8 mouse cellular contexts compared by ENCODE assay signal in genomic region chr4:133451536-133451935, GRCm38 (mm10). TPM values are rescaled to one million over a fixed set of nuclear protein-coding genes. Genes with fewer than 3 reads are reported as not detected.
DNase-seq lines count a peak whose midpoint lies in the region; ATAC-seq and TF ChIP-seq lines count a peak whose summit lies in the region.

No protein-coding gene starts in this region.

- TF ChIP-seq POLR2A in limb, embryonic 14.5 days (IDR thresholded peaks at IDR 0.05; ENCODE audit: borderline replicate concordance, extremely low read depth, insufficient read depth, insufficient read length) = no peak

- no peak overlapping the region for H3K9ac ChIP-seq in midbrain, embryonic 16.5 days (ENCODE audit: low read depth, low read length)
- H3K9ac ChIP-seq in limb, embryonic 14.5 days (ENCODE audit: low read depth, low read length, severe bottlenecking) = no peak overlapping the region

- peak; percentile 81 for DNase-seq in midbrain, embryonic 10.5 days (ENCODE audit: low spot score)
- peak; percentile 54 for DNase-seq in c-Kit-negative CD71-positive TER-119-positive erythroid progenitor cells, embryonic 14.5 days (ENCODE audit: low read depth, low spot score)
- DNase-seq in forelimb bud, embryonic 11.5 days (ENCODE audit: low read depth, low spot score) = peak; percentile 85
- peak; percentile 57 to 87 for DNase-seq in kidney, adult 8-10 months
- peak; percentile 87 for DNase-seq in limb, embryonic 14.5 days (ENCODE audit: low spot score)
- peak; percentile 82 for DNase-seq in ovary, postnatal 36 days (ENCODE audit: low spot score)
- peak; percentile 87 for DNase-seq in thymus, postnatal 14 days

- H3K36me3 ChIP-seq in midbrain, embryonic 10.5 days = no peaks in the 10 kb centered on the region
- no peaks in the 10 kb centered on the region for H3K36me3 ChIP-seq in midbrain, embryonic 16.5 days (ENCODE audit: control insufficient read depth, insufficient read depth, low read length)
- H3K36me3 ChIP-seq in limb, embryonic 14.5 days (ENCODE audit: control insufficient read depth, insufficient read depth, low read length) = no peaks in the 10 kb centered on the region

- no peak overlapping the region for H3K27ac ChIP-seq in midbrain, embryonic 10.5 days (replicated peaks)
- H3K27ac ChIP-seq in midbrain, embryonic 16.5 days (ENCODE audit: low read length) = no peak overlapping the region
- H3K27ac ChIP-seq in limb, embryonic 14.5 days (replicated peaks; ENCODE audit: low read depth, low read length) = no peak overlapping the region

- ATAC-seq in midbrain, embryonic 16.5 days = no peak
- no peak for ATAC-seq in limb, embryonic 14.5 days (ENCODE audit: low FRiP score, low read depth)

- H3K9me3 ChIP-seq in midbrain, embryonic 10.5 days (replicated peaks) = no peaks in the 10 kb centered on the region
- no peaks in the 10 kb centered on the region for H3K9me3 ChIP-seq in midbrain, embryonic 16.5 days (replicated peaks; ENCODE audit: control insufficient read depth, low read length, poor library complexity, severe bottlenecking)
- H3K9me3 ChIP-seq in limb, embryonic 14.5 days (ENCODE audit: control insufficient read depth, low read length) = no peaks in the 10 kb centered on the region

- H3K27me3 ChIP-seq in midbrain, embryonic 10.5 days (ENCODE audit: low read depth, poor library complexity, severe bottlenecking) = peaks cover 9% of the 10 kb centered on the region; the same call in 1 of the 2 replicates
- no peaks in the 10 kb centered on the region for H3K27me3 ChIP-seq in midbrain, embryonic 16.5 days (ENCODE audit: control insufficient read depth, insufficient read depth, low read depth, low read length)
- H3K27me3 ChIP-seq in limb, embryonic 14.5 days (ENCODE audit: control insufficient read depth, insufficient read depth, low read length) = no peaks in the 10 kb centered on the region

- H3K4me1 ChIP-seq in midbrain, embryonic 10.5 days = peaks cover 11% of the 10 kb centered on the region
- no peaks in the 10 kb centered on the region for H3K4me1 ChIP-seq in midbrain, embryonic 16.5 days (ENCODE audit: control insufficient read depth, insufficient read depth, low read length)
- peaks cover 8% of the 10 kb centered on the region for H3K4me1 ChIP-seq in limb, embryonic 14.5 days (ENCODE audit: control insufficient read depth, insufficient read depth, low read length)

- H3K4me2 ChIP-seq in midbrain, embryonic 16.5 days (ENCODE audit: low read length) = no peak overlapping the region
- H3K4me2 ChIP-seq in limb, embryonic 14.5 days (replicated peaks; ENCODE audit: low read depth, low read length, severe bottlenecking) = no peak overlapping the region

- WGBS in midbrain, embryonic 10.5 days = 13% methylated on average over 10 of the region's 10 CpGs
- WGBS in midbrain, embryonic 16.5 days = 9% methylated on average over 10 of the region's 10 CpGs
- 10% methylated on average over 10 of the region's 10 CpGs for WGBS in limb, embryonic 14.5 days

- no peak overlapping the region for H3K4me3 ChIP-seq in midbrain, embryonic 10.5 days
- H3K4me3 ChIP-seq in midbrain, embryonic 16.5 days (ENCODE audit: low read depth, low read length) = no peak overlapping the region
- H3K4me3 ChIP-seq in limb, embryonic 14.5 days (replicated peaks; ENCODE audit: low read length) = no peak overlapping the region

RNA-seq across cellular contexts. Expression of gene Tent5b, which starts 28.4 kb away (rescaled TPM):
- 0.58 and 0.86 TPM in 2 replicates for polyA plus RNA-seq in midbrain, embryonic 10.5 days (2016; fragmentation: Nextera tagmentation; extraction: Ambion mirVana)
- 0.15 TPM in 2 replicates for polyA plus RNA-seq in midbrain, embryonic 16.5 days (2015; fragmentation: Nextera tagmentation; extraction: Ambion mirVana)
- polyA plus RNA-seq in limb, embryonic 14.5 days (2012; rRNA removed) = 0.80 and 1.0 TPM in 2 replicates
- polyA plus RNA-seq in limb, embryonic 14.5 days (2014; fragmentation: Nextera tagmentation; extraction: Ambion mirVana) = 1.4 and 1.7 TPM in 2 replicates

RNA-seq across cellular contexts. Expression of gene Trnp1, which starts 46.8 kb away (rescaled TPM):
- 0.68 and 1.0 TPM in 2 replicates for polyA plus RNA-seq in midbrain, embryonic 10.5 days (2016; fragmentation: Nextera tagmentation; extraction: Ambion mirVana)
- 5.7 and 8.2 TPM in 2 replicates for polyA plus RNA-seq in midbrain, embryonic 16.5 days (2015; fragmentation: Nextera tagmentation; extraction: Ambion mirVana)
- 5.4 and 7.1 TPM in 2 replicates for polyA plus RNA-seq in limb, embryonic 14.5 days (2012; rRNA removed)
- 5.0 and 6.1 TPM in 2 replicates for polyA plus RNA-seq in limb, embryonic 14.5 days (2014; fragmentation: Nextera tagmentation; extraction: Ambion mirVana)
